Mouse (Mus musculus) kidney, adult 18-20 months (tissue): Measurements from ENCODE around the gene Slc10a1.

Experiments
- DNase-seq: peaks from one replicate; pipeline ENCODE4 v3.0.0; 2021

Gene Slc10a1

GRCm38 (mm10) chr12:80926550-80926949, 42.0 kb downstream of the Slc10a1 start:
- DNase-seq: no peak

DNA sequence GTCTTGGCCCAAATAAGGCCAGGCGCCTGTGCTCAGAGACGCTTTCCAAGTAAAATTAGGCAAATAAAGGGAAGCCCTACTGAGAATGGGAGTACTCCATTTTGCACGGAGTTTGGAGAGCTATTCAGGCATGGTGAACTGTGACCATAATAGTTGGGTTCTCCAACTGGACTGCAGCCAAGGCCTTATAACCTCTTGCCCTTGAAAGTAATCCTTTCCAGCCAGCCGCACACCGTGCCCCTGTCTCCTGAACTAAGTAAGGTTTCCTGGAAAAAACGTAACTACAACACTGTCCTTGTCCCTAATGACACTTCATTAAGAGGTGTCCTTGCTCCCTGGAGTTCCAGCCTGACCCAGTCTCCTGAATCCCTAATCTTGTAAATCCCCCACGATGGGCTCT, 42.6 kb downstream of the Slc10a1 start:
- peak; percentile 80 for DNase-seq

DNA sequence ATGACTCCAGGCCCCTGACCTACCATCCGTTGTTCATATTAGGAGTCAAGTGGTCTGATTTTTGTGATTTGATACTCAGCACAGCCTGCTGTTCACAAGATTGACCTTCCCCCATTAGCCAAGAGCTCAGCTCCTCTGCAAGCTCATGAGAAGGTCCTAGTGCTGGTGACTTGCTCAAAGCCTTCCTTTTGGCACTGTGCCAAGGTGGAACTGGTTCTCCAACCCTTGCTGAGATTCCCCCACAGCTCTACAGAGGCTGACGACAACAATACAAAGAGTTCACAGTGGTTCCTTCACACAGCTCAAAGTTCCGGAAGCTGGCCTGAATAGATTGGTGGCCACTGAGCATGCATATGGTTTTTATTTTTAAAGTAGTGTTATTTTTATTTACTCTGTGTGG, 44.3 kb downstream of the Slc10a1 start:
- DNase-seq: no peak

DNA sequence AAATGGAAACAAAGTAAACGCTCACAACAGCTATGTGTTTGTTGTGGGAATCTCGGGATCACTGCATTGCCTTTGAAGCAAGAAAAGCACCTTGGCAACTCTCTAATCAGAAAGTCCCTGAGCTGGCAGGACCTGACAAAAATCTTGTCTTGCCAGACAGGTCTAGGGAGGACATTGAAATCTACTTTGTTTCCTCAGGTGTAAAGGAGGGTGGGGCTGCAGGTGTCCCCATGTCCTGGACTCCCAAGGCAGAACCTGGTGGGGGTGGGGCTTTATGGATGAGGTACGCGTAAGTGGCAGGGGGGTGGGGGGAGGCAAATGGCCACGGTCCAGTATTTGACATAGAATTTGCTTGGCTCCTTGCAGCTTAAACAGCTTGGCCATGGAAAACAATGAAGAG, 44.9 kb downstream of the Slc10a1 start:
- DNase-seq: no peak

DNA sequence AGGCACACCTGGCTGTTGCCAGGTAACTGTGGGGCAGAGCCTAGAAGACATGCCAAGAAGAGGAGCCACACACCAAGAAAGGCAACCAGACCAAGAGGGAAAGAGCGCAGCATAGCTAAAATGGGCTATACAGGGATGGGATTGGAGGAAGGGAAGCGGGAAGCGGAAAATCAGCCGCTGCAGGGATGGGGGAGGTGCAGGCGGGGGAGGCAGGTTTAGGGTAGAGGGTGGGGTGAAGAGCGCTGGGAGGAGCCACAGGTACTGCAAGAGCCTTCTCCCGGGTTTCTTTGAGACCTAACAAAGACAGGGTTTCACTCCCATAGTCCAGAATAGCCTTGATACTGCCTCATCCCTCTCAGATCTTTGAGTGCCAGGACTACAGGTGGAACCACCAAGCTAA, 45.6 kb downstream of the Slc10a1 start:
- no peak for DNase-seq

DNA sequence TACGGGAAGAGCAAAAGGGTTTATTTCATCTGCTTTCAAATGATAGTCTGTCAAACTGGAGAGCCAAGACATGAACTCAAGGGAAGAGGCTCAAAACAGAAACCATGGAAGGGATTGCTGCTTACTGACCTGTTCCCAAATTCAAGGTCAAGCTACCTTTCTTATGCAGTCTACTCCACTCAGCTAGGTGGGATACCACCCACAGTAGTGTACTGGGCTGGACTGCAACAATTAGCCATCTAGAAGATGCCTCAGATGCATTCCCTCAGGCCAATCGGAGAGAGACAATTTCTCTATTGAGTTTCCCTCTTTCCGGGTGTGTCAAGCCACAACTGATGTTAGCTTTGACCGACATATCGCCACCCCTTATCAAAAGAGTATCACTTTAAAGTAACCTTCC, 47.2 kb downstream of the Slc10a1 start:
- no peak for DNase-seq

DNA sequence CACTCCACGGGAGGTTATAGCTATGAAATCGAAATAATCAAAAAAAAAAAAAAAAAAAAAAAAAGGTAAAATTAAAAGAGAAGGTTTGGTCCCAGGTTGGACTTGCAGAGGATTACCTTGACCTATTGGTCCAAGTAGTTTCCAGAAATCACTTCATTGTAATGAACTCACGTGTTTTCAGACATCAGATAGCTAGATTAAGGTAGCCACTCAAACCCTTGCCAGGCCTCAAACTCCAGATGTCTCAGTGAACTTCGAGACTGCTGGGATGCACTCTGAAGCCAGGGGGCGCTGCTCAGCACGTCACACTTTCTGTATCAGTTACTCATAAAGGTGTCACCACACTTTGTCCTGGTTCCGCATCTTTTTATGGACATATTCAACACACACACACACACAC, 50.7 kb downstream of the Slc10a1 start:
- peak; percentile 51 for DNase-seq

DNA sequence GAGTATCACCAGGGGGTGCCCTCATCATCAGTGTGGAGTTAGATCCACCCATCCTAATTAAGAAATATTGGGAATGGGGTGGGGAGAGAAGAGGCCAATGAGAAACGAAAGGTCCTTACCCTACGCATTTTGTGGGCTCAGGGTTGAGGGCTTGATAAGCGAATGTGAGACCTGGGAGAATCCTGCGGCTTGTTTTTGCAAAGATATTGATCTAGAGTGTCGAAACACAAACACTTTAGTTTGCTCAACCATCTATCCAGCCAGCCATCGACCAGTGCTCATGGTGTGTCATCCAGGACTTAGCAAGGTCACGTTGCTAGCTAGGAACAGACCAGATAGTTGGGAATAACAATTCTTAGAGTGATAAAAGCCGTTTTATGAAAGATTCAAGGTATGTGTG, 58.9 kb downstream of the Slc10a1 start:
- no peak for DNase-seq
